Mouse (Mus musculus): ENCODE results near the gene Zbtb16. TPM values are rescaled to one million over a fixed set of nuclear protein-coding genes. Genes with fewer than 3 reads are reported as not detected.

Gene Zbtb16
- polyA plus RNA-seq, 1 experiment from 2014 or later: 6.1 TPM

GRCm38 (mm10) chr9:48748216-48748615, 87.8 kb downstream of the Zbtb16 start:
- Histone ChIP-seq H3K4me2 (ENCODE audit: low read length) (no peak overlapping the region), H3K9ac (replicated peaks; ENCODE audit: low read depth, low read length) (no peak overlapping the region), H3K4me3 (replicated peaks; ENCODE audit: low read length) (no peak overlapping the region), H3K27ac (ENCODE audit: low read length) (no peak overlapping the region), H3K9me3 (ENCODE audit: control insufficient read depth, low read length) (no peaks in the 10 kb centered on the region), H3K27me3 (replicated peaks; ENCODE audit: control insufficient read depth, insufficient read depth, low read length) (no peaks in the 10 kb centered on the region), H3K4me1 (replicated peaks; ENCODE audit: control insufficient read depth, insufficient read depth, low read length) (0 out of 2 replicates have a peak, but pooled peaks cover 3% of the 10 kb centered on the region), H3K36me3 (ENCODE audit: control insufficient read depth, insufficient read depth) (no peaks in the 10 kb centered on the region)
- no peak for ATAC-seq
- 81% methylated on average over 4 of the region's 4 CpGs for WGBS

GRCm38 (mm10) chr9:48746506-48746905, 89.5 kb downstream of the Zbtb16 start:
- H3K9ac ChIP-seq (replicated peaks; ENCODE audit: low read depth, low read length): no peak overlapping the region
- no peaks in the 10 kb centered on the region for H3K9me3 ChIP-seq (ENCODE audit: control insufficient read depth, low read length)
- whole genome bisulfite sequencing: 94% methylated on average over 10 of the region's 10 CpGs
- no peak overlapping the region for H3K4me2 ChIP-seq (ENCODE audit: low read length)
- no peaks in the 10 kb centered on the region for H3K36me3 ChIP-seq (ENCODE audit: control insufficient read depth, insufficient read depth)
- no peak overlapping the region for H3K4me3 ChIP-seq (replicated peaks; ENCODE audit: low read length)
- H3K27ac ChIP-seq (ENCODE audit: low read length): no peak overlapping the region
- no peak for ATAC-seq
- H3K4me1 ChIP-seq (replicated peaks; ENCODE audit: control insufficient read depth, insufficient read depth, low read length): 0 out of 2 replicates have a peak, but pooled peaks cover 3% of the 10 kb centered on the region
- H3K27me3 ChIP-seq (replicated peaks; ENCODE audit: control insufficient read depth, insufficient read depth, low read length): no peaks in the 10 kb centered on the region; the same call in 1 of the 2 replicates

GRCm38 (mm10) chr9:48745347-48746119, 90.5 kb downstream of the Zbtb16 start:
- Histone ChIP-seq H3K36me3 (ENCODE audit: control insufficient read depth, insufficient read depth) (no peaks in the 10 kb centered on the region), H3K4me2 (ENCODE audit: low read length) (no peak overlapping the region), H3K4me3 (replicated peaks; ENCODE audit: low read length) (no peak overlapping the region), H3K27me3 (replicated peaks; ENCODE audit: control insufficient read depth, insufficient read depth, low read length) (no peaks in the 10 kb centered on the region; the same call in 1 of the 2 replicates), H3K4me1 (replicated peaks; ENCODE audit: control insufficient read depth, insufficient read depth, low read length) (peaks cover 8% of the 10 kb centered on the region), H3K9ac (replicated peaks; ENCODE audit: low read depth, low read length) (no peak overlapping the region), H3K9me3 (ENCODE audit: control insufficient read depth, low read length) (no peaks in the 10 kb centered on the region), H3K27ac (ENCODE audit: low read length) (no peak overlapping the region)
- WGBS: 72% methylated on average over 5 of the region's 5 CpGs
- no peak for ATAC-seq

GRCm38 (mm10) chr9:48744916-48745315, 91.1 kb downstream of the Zbtb16 start:
- H3K4me2 ChIP-seq (ENCODE audit: low read length): no peak overlapping the region
- H3K27ac ChIP-seq (ENCODE audit: low read length): no peak overlapping the region
- H3K9ac ChIP-seq (replicated peaks; ENCODE audit: low read depth, low read length): no peak overlapping the region
- peaks cover 14% of the 10 kb centered on the region for H3K4me1 ChIP-seq (replicated peaks; ENCODE audit: control insufficient read depth, insufficient read depth, low read length)
- no peak for ATAC-seq
- no peaks in the 10 kb centered on the region for H3K9me3 ChIP-seq (ENCODE audit: control insufficient read depth, low read length)
- 78% methylated on average over 13 of the region's 13 CpGs for WGBS
- no peak overlapping the region for H3K4me3 ChIP-seq (replicated peaks; ENCODE audit: low read length)
- no peaks in the 10 kb centered on the region; the same call in 1 of the 2 replicates for H3K27me3 ChIP-seq (replicated peaks; ENCODE audit: control insufficient read depth, insufficient read depth, low read length)
- no peaks in the 10 kb centered on the region for H3K36me3 ChIP-seq (ENCODE audit: control insufficient read depth, insufficient read depth)

- no peak overlapping the region for H3K4me3 ChIP-seq (replicated peaks; ENCODE audit: low read length)
- H3K36me3 ChIP-seq (ENCODE audit: control insufficient read depth, insufficient read depth): no peaks in the 10 kb centered on the region
- 71% methylated on average over 6 of the region's 6 CpGs for WGBS
- H3K4me1 ChIP-seq (replicated peaks; ENCODE audit: control insufficient read depth, insufficient read depth, low read length): peaks cover 19% of the 10 kb centered on the region
- no peaks in the 10 kb centered on the region; the same call in 1 of the 2 replicates for H3K27me3 ChIP-seq (replicated peaks; ENCODE audit: control insufficient read depth, insufficient read depth, low read length)
- H3K27ac ChIP-seq (ENCODE audit: low read length): no peak overlapping the region
- no peak overlapping the region for H3K4me2 ChIP-seq (ENCODE audit: low read length)
- H3K9me3 ChIP-seq (ENCODE audit: control insufficient read depth, low read length): no peaks in the 10 kb centered on the region
- no peak overlapping the region for H3K9ac ChIP-seq (replicated peaks; ENCODE audit: low read depth, low read length)
- ATAC-seq: no peak
Observed at GRCm38 (mm10) chr9:48744451-48744850, 91.6 kb downstream of the Zbtb16 start.

- peaks cover 2% of the 10 kb centered on the region; the same call in 1 of the 2 replicates for H3K27me3 ChIP-seq (replicated peaks; ENCODE audit: control insufficient read depth, insufficient read depth, low read length)
- H3K4me3 ChIP-seq (replicated peaks; ENCODE audit: low read length): no peak overlapping the region
- no peak overlapping the region for H3K9ac ChIP-seq (replicated peaks; ENCODE audit: low read depth, low read length)
- no peak for ATAC-seq
- H3K9me3 ChIP-seq (ENCODE audit: control insufficient read depth, low read length): no peaks in the 10 kb centered on the region
- H3K36me3 ChIP-seq (ENCODE audit: control insufficient read depth, insufficient read depth): no peaks in the 10 kb centered on the region
- H3K27ac ChIP-seq (ENCODE audit: low read length): no peak overlapping the region
- no peak overlapping the region for H3K4me2 ChIP-seq (ENCODE audit: low read length)
- 79% methylated on average over 11 of the region's 11 CpGs for WGBS
- peaks cover 27% of the 10 kb centered on the region for H3K4me1 ChIP-seq (replicated peaks; ENCODE audit: control insufficient read depth, insufficient read depth, low read length)
Observed at GRCm38 (mm10) chr9:48743338-48744285, 92.4 kb downstream of the Zbtb16 start.

- H3K9me3 ChIP-seq (ENCODE audit: control insufficient read depth, low read length): no peaks in the 10 kb centered on the region
- no peaks in the 10 kb centered on the region for H3K36me3 ChIP-seq (ENCODE audit: control insufficient read depth, insufficient read depth)
- H3K27me3 ChIP-seq (replicated peaks; ENCODE audit: control insufficient read depth, insufficient read depth, low read length): peaks cover 2% of the 10 kb centered on the region; the same call in 1 of the 2 replicates
- H3K4me3 ChIP-seq (replicated peaks; ENCODE audit: low read length): no peak overlapping the region
- ATAC-seq: no peak
- H3K4me2 ChIP-seq (ENCODE audit: low read length): no peak overlapping the region
- 92% methylated on average over 7 of the region's 7 CpGs for WGBS
- peaks cover 35% of the 10 kb centered on the region for H3K4me1 ChIP-seq (replicated peaks; ENCODE audit: control insufficient read depth, insufficient read depth, low read length)
- no peak overlapping the region for H3K27ac ChIP-seq (ENCODE audit: low read length)
- no peak overlapping the region for H3K9ac ChIP-seq (replicated peaks; ENCODE audit: low read depth, low read length)
Observed at GRCm38 (mm10) chr9:48742150-48742549, 93.9 kb downstream of the Zbtb16 start.

- no peak overlapping the region for H3K4me3 ChIP-seq (replicated peaks; ENCODE audit: low read length)
- no peaks in the 10 kb centered on the region for H3K36me3 ChIP-seq (ENCODE audit: control insufficient read depth, insufficient read depth)
- no peak overlapping the region for H3K9ac ChIP-seq (replicated peaks; ENCODE audit: low read depth, low read length)
- H3K27ac ChIP-seq (ENCODE audit: low read length): no peak overlapping the region
- WGBS: 93% methylated on average over 14 of the region's 14 CpGs
- no peak for ATAC-seq
- H3K4me1 ChIP-seq (replicated peaks; ENCODE audit: control insufficient read depth, insufficient read depth, low read length): peaks cover 41% of the 10 kb centered on the region
- no peak overlapping the region for H3K4me2 ChIP-seq (ENCODE audit: low read length)
- H3K27me3 ChIP-seq (replicated peaks; ENCODE audit: control insufficient read depth, insufficient read depth, low read length): peaks cover 2% of the 10 kb centered on the region; the same call in 1 of the 2 replicates
- no peaks in the 10 kb centered on the region for H3K9me3 ChIP-seq (ENCODE audit: control insufficient read depth, low read length)
Observed at GRCm38 (mm10) chr9:48741433-48742077, 94.5 kb downstream of the Zbtb16 start.
